In the genomic region with DNA sequence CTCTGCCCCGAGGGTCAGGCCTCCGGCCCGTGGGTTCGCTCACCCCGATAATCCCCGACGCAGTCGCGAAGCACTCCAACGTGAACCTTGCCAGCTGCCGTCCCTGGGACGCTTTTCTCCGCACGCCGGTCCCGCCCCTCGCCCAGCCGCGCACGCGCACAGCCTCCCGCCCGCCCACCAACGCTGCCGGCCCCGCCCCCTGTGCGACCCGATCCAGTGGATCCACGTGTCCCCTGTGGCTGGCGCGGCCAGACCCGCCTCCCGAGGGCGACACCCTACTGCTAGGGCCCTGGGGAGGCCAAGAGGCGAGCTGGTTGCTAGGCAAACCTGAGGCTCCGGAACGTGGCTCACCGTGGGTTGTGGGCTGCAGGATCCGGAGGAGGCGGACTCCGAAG, we compare ENCODE assay signal across 7 mouse cellular contexts. TPM values are rescaled to one million over a fixed set of nuclear protein-coding genes. Genes with fewer than 3 reads are reported as not detected.
A peak's percentile ranks its signal among the peaks of the same experiment; 100 is the strongest.
DNase-seq lines count a peak whose midpoint lies in the region; ATAC-seq and TF ChIP-seq lines count a peak whose summit lies in the region.

A gene (minus strand): TSS at position 144 of the 395 bp plus-strand sequence.

- peak within 1 kb of the TSS; percentile 87 for H3K9ac ChIP-seq in intestine, postnatal 0 days (ENCODE audit: low read depth, low read length)
- peak within 1 kb of the TSS; percentile 88 for H3K9ac ChIP-seq in midbrain, embryonic 12.5 days (replicated peaks)

- TF ChIP-seq POLR2A in small intestine, adult 2 months (IDR thresholded peaks at IDR 0.05; ENCODE audit: low read depth, low read length) = peak; percentile 92

- H3K4me3 ChIP-seq in intestine, postnatal 0 days (ENCODE audit: low read depth, low read length) = peak within 1 kb of the TSS; percentile 89
- peak within 1 kb of the TSS; percentile 72 for H3K4me3 ChIP-seq in midbrain, embryonic 12.5 days
- H3K4me3 ChIP-seq in small intestine, adult 2 months (ENCODE audit: low read depth, low read length) = peak within 1 kb of the TSS; percentile 76

- TF ChIP-seq CTCF in intestine, postnatal 0 days (IDR thresholded peaks at IDR 0.05; ENCODE audit: low read depth) = peak; percentile 64
- TF ChIP-seq CTCF in small intestine, adult 2 months (IDR thresholded peaks at IDR 0.05; ENCODE audit: extremely low read depth, insufficient read length, insufficient replicate concordance, low read depth, low read length) = no peak

- H3K4me2 ChIP-seq in intestine, postnatal 0 days (replicated peaks; ENCODE audit: low read depth) = peak within 1 kb of the TSS; percentile 91
- H3K4me2 ChIP-seq in midbrain, embryonic 12.5 days (replicated peaks) = peak within 1 kb of the TSS; percentile 69

- under 1% methylated on average over 41 of the region's 41 CpGs for WGBS in intestine, postnatal 0 days
- WGBS in midbrain, embryonic 12.5 days = 1% methylated on average over 40 of the region's 41 CpGs
- WGBS in small intestine, adult 2 months = under 1% methylated on average over 41 of the region's 41 CpGs

- peak; percentile 88 for ATAC-seq in intestine, postnatal 0 days
- ATAC-seq in midbrain, embryonic 12.5 days (ENCODE audit: low FRiP score, low read depth) = peak; percentile 94

- peaks cover 11% of the 10 kb centered on the region for H3K4me1 ChIP-seq in intestine, postnatal 0 days (replicated peaks; ENCODE audit: control insufficient read depth, insufficient read depth, low read length)
- peaks cover 12% of the 10 kb centered on the region for H3K4me1 ChIP-seq in midbrain, embryonic 12.5 days
- H3K4me1 ChIP-seq in small intestine, adult 2 months (ENCODE audit: control insufficient read depth, insufficient read depth, insufficient read length, low read length) = peaks cover 17% of the 10 kb centered on the region; the same call in 1 of the 2 replicates

- DNase-seq in adrenal gland, adult 2 months = peak; percentile 98
- peak; percentile 82 for DNase-seq in embryo, embryonic 11.5 days (ENCODE audit: low read depth, low spot score)
- peak; percentile 96 for DNase-seq in gastrocnemius, postnatal 4 days (ENCODE audit: low spot score in 2 of 2)
- peak; percentile 94 for DNase-seq in left cerebral cortex, postnatal 4 days

- H3K36me3 ChIP-seq in intestine, postnatal 0 days (ENCODE audit: control insufficient read depth, insufficient read depth) = peaks cover under 1% of the 10 kb centered on the region; the same call in 1 of the 2 replicates
- H3K36me3 ChIP-seq in midbrain, embryonic 12.5 days = peaks cover 9% of the 10 kb centered on the region
- 0 out of 2 replicates have a peak, but pooled peaks cover 3% of the 10 kb centered on the region for H3K36me3 ChIP-seq in small intestine, adult 2 months (ENCODE audit: control insufficient read depth, insufficient read depth, low read length)

- H3K27me3 ChIP-seq in intestine, postnatal 0 days (replicated peaks; ENCODE audit: control insufficient read depth, insufficient read depth, low read length) = no peaks in the 10 kb centered on the region
- H3K27me3 ChIP-seq in midbrain, embryonic 12.5 days = peaks cover 14% of the 10 kb centered on the region
- H3K27me3 ChIP-seq in small intestine, adult 2 months (ENCODE audit: control insufficient read depth, insufficient read depth, low read length) = no peaks in the 10 kb centered on the region

- intact Hi-C loops in left cerebral cortex, postnatal 4 days (cut with DNase I) = no loop called here

- H3K9me3 ChIP-seq in intestine, postnatal 0 days (ENCODE audit: control insufficient read depth) = no peaks in the 10 kb centered on the region
- peaks cover 7% of the 10 kb centered on the region; the same call in 1 of the 2 replicates for H3K9me3 ChIP-seq in midbrain, embryonic 12.5 days

- H3K27ac ChIP-seq in intestine, postnatal 0 days (ENCODE audit: low read depth, low read length) = peak within 1 kb of the TSS; percentile 96
- peak within 1 kb of the TSS; percentile 49; the same call in 1 of the 2 replicates for H3K27ac ChIP-seq in midbrain, embryonic 12.5 days (replicated peaks)
- H3K27ac ChIP-seq in small intestine, adult 2 months (ENCODE audit: insufficient read depth, low read depth, low read length) = peak within 1 kb of the TSS; percentile 94

RNA-seq across cellular contexts. Expression of the gene that starts here (rescaled TPM):
- 100 to 1,000 TPM; 232 to 255 TPM for total RNA-seq in adrenal gland, adult 2 months (2021)
- polyA plus RNA-seq in adrenal gland, adult 2 months (2012; rRNA removed) = 178 and 211 TPM in 2 replicates
- 10 to 100 TPM; 33.6 to 39.3 TPM for total RNA-seq in gastrocnemius, postnatal 4 days (2021)
- 220 and 231 TPM in 2 replicates for polyA plus RNA-seq in intestine, postnatal 0 days (2015; fragmentation: Nextera tagmentation; extraction: Ambion mirVana)
- 10 to 100 TPM; 22.3 to 23.2 TPM for total RNA-seq in left cerebral cortex, postnatal 4 days (2021)
- polyA plus RNA-seq in midbrain, embryonic 12.5 days (2016; fragmentation: Nextera tagmentation; extraction: Ambion mirVana) = 53.6 and 57.5 TPM in 2 replicates
- polyA plus RNA-seq in small intestine, adult 2 months (2012; rRNA removed) = 139 and 169 TPM in 2 replicates

Comparison
In these comparisons a context has a peak if more than half of its experiments do, and no peak if none do; other contexts are left out.
1. Peak in every context shown above with its lines: DNase-seq, ATAC-seq, H3K4me3 ChIP-seq and H3K27ac ChIP-seq.
2. RNA of the gene that starts here (total RNA-seq): 232 to 255 TPM in adrenal gland, adult 2 months; 33.6 to 39.3 TPM in gastrocnemius, postnatal 4 days and 22.3 to 23.2 TPM in left cerebral cortex, postnatal 4 days; every median in the first group is over 4 times any median in the second.